Mouse (Mus musculus) spleen, adult 2 months (tissue): ENCODE results near the gene Ccdc125.

Experiments used
- CTCF ChIP-seq: fragments of 200-500 bp; IDR thresholded peaks from 2 replicates; pipeline ENCODE4 v1.5.1; 2011; ENCODE audit warnings: mild to moderate bottlenecking, inconsistent platforms; ENCODE audit not compliant: insufficient read depth, insufficient read length, insufficient replicate concordance; ENCODE audit errors: extremely low read depth
- POLR2A ChIP-seq: fragments of 200-500 bp; IDR thresholded peaks from 2 replicates; pipeline ENCODE4 v1.6.1; 2011; ENCODE audit warnings: low read depth, low read length, inconsistent platforms

DNA sequence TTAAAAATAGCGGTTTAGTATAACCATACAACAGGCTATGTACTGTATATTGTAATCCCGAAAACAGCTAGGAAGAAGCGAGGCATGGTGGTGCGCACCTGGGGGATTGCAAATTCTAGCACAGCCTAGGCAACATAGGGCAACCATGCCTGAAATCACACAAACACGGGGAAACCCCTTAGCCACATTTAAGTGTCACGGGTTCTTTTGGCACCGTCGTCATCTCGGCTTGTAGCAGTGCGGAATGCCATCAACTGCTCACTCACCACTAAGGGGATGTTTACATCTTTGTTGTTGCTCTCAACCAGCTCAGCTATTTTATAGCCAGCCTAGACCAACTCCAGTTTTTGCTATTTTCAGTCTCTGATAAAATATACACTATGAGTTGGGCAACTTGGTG, 29.3 kb downstream of the Ccdc125 start:
- TF ChIP-seq CTCF: no peak
- no peak for TF ChIP-seq POLR2A
